Mouse (Mus musculus): ENCODE measurements around the gene Dennd2c. TPM values are rescaled to one million over a fixed set of nuclear protein-coding genes. Genes with fewer than 3 reads are reported as not detected.
"Not testable (repeated sequence)": the region's sequence is repeated elsewhere in the genome, so short reads cannot be mapped to it uniquely, and the experiment has no call there.

The Dennd2c gene
- polyA plus RNA-seq, 1 experiment from 2014 or later: 2.6 TPM

DNA sequence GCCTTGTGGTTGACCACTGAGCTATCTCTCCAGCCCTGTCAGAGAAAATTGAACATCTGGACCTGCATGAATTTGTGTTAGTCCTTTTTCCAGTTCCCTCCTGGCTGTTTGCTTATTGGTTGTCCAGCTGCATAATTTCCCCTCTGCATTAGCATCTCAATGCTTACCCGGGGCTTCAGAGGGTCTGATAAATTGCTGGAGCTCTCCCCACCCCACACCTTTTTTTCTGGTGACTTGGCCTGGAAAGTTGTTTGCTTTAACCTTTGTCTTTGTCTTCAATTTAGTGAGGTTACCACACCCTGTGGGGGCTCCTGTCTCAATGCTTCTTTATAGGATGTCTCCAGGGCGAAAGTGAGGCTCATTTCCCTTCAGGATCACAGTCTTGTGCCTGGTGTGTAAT, 24.8 kb downstream of the Dennd2c start:
- Histone ChIP-seq H3K4me1 (replicated peaks) (peaks cover 21% of the 10 kb centered on the region), H3K4me2 (no peak overlapping the region), H3K9me3 (no peaks in the 10 kb centered on the region), H3K9ac (no peak overlapping the region), H3K27ac (replicated peaks) (no peak overlapping the region), H3K36me3 (no peaks in the 10 kb centered on the region), H3K4me3 (no peak overlapping the region), H3K27me3 (peaks cover 43% of the 10 kb centered on the region)
- 4% methylated on average over 2 of the region's 2 CpGs for WGBS
- no peak for ATAC-seq (ENCODE audit: low read depth)

DNA sequence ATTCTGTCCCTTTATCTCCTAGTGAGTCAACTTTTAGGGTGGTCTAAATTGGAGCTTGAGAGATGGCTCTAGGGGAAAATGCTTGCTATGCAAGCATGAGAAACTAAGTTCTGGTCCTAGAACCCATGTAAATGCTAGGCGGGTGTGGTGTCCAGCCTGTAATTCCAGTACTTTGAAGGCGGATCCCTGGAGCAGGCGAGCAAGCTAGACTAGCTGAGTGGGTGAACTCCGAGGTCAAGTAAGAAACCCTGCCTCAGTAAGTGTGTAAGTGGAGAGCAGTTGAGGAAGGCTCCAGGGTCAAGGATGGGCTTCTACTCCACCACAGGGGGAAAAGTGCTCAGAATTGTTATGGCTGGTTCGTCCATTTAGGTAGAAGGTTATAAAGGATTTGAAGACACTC, 25.3 kb downstream of the Dennd2c start:
- no peak overlapping the region for H3K4me3 ChIP-seq
- 56% methylated on average over 5 of the region's 5 CpGs for WGBS

DNA sequence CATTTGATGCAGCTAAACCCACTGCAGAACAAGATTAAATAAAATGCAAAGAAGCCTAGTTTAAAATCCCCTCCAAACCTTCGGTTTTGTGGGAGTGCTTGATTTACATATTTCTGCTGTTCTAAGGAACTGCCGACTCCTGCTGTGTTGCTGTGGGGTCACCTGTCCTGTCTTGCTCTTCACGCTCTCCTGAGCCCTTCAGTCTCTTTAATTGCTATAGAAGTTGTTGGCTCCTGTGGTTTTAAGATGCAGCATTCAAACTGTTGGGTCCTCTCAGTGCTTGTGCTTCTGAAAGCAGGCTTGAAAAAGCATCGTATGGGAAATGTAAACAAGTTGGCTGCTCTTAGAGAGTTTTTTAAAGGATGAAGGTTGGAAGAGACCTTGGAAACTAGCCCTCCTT, 25.8 kb downstream of the Dennd2c start:
- H3K4me2 ChIP-seq: no peak overlapping the region
- no peak overlapping the region for H3K9ac ChIP-seq
- WGBS: 37% methylated on average over 4 of the region's 4 CpGs
- peaks cover 21% of the 10 kb centered on the region for H3K4me1 ChIP-seq (replicated peaks)
- no peaks in the 10 kb centered on the region for H3K36me3 ChIP-seq
- H3K9me3 ChIP-seq: no peaks in the 10 kb centered on the region
- no peak for ATAC-seq (ENCODE audit: low read depth)
- no peak overlapping the region for H3K27ac ChIP-seq (replicated peaks)
- H3K27me3 ChIP-seq: peaks cover 46% of the 10 kb centered on the region
- no peak overlapping the region for H3K4me3 ChIP-seq

More for the DNA sequence above, 25.3 kb downstream of the Dennd2c start:
- ATAC-seq (ENCODE audit: low read depth): no peak
- Histone ChIP-seq H3K4me1 (replicated peaks) (peaks cover 21% of the 10 kb centered on the region), H3K27ac (replicated peaks) (no peak overlapping the region), H3K9me3 (no peaks in the 10 kb centered on the region), H3K27me3 (peaks cover 43% of the 10 kb centered on the region), H3K4me2 (no peak overlapping the region), H3K36me3 (no peaks in the 10 kb centered on the region), H3K9ac (no peak overlapping the region)

DNA sequence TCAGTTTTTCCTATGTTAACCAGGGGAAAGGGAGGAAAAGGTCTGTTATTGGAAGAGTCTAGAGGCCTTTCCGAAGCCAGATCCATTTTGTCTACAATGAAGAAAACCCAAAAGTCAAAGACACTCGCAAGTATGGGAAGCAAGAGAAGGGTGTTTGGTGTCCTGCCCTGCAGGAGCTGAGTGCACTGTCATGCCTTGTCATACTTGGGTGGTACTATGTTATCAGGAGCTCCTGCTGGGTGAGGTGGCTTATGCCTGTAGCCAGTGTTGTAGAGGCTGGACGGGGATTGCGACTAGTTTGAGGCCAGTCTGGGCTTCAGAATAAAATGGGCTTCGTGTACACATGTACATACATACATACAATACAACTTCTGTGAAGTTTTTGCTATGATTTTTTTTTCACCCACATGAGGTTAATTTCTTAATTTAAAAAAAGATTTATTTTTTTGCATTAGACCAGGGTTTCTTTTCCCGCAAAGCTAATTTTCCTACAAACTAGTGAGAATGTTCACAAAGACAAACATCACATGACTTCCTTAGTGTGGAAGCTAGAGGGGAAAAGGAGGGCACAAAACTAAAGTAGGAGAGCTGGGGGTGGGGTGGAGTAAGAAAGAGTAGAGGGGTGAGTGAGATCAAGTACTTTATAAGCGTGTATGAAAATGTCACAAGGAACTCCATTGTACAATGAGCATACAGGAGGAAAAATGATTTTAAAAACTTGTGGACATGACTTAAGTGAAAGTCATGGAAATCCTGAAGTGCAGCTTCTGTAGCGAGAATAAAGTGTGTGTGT, 27.2 kb downstream of the Dennd2c start:
- Histone ChIP-seq H3K9ac (no peak overlapping the region), H3K4me2 (no peak overlapping the region), H3K36me3 (no peaks in the 10 kb centered on the region), H3K4me1 (replicated peaks) (peaks cover 21% of the 10 kb centered on the region), H3K9me3 (no peaks in the 10 kb centered on the region), H3K4me3 (no peak overlapping the region), H3K27ac (replicated peaks) (0 out of 2 replicates have a peak overlapping the region, but pooled peaks have one; percentile 46), H3K27me3 (peaks cover 41% of the 10 kb centered on the region)
- ATAC-seq (ENCODE audit: low read depth): no peak
- WGBS: 79% methylated on average over 8 of the region's 8 CpGs

DNA sequence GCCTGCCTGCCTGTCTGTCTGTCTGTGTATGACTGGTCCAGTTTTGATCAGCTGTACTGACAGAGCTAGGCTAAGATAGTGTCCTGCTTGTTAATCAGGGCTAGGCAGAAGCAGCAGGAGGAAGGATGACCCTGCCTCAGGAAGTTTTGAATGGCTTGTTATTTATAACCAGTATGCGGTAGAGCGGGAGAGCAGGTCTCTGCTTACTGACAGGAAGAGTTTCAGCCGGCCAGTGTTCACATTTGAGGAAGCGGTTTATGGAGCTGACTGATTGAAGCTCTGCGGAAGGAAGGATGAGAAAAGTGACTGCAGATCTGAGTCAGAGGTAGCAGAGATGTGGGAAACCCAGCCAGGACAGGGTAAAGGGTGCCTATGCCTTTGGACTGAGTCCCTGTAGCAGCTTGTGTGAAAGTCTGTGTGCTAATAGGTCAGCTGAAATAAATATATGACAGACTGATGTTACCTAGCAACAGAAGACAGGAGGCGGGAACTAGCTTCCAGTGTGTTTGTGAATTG, 27.9 kb downstream of the Dennd2c start:
- no peaks in the 10 kb centered on the region for H3K9me3 ChIP-seq
- H3K4me1 ChIP-seq (replicated peaks): peaks cover 21% of the 10 kb centered on the region
- H3K27ac ChIP-seq (replicated peaks): peak overlapping the region; percentile 46; the same call in 1 of the 2 replicates
- H3K4me3 ChIP-seq: no peak overlapping the region
- WGBS: 27% methylated on average over 6 of the region's 6 CpGs
- H3K4me2 ChIP-seq: peak overlapping the region; percentile 13; the same call in 1 of the 2 replicates
- H3K27me3 ChIP-seq: peaks cover 36% of the 10 kb centered on the region
- no peaks in the 10 kb centered on the region for H3K36me3 ChIP-seq
- no peak overlapping the region for H3K9ac ChIP-seq
- ATAC-seq (ENCODE audit: low read depth): peak; percentile 75; the same call in 1 of the 2 replicates

DNA sequence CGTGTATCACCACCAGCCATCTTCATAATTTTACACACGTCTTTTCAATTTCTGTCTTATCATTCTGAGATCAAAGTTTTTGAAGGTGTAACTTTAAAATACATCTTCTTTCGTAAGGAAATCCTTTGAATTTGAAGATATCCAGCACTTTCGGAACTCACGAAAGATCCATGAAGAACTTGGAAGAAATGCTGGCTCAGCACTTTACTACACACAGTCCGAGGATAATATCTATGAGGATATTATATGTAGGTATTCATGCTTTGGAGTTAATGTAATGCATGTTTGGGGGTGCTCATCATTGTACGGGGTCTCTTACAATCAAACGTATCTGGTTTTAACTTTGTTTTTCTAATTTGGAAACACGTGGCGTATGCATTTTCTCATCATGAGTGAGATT, 30.7 kb downstream of the Dennd2c start:
- no peaks in the 10 kb centered on the region for H3K36me3 ChIP-seq
- peaks cover 33% of the 10 kb centered on the region for H3K27me3 ChIP-seq
- no peak overlapping the region for H3K4me3 ChIP-seq
- no peak overlapping the region for H3K4me2 ChIP-seq
- H3K9ac ChIP-seq: no peak overlapping the region
- H3K9me3 ChIP-seq: no peaks in the 10 kb centered on the region
- 92% methylated on average over 10 of the region's 10 CpGs for WGBS
- ATAC-seq (ENCODE audit: low read depth): no peak
- peaks cover 10% of the 10 kb centered on the region for H3K4me1 ChIP-seq (replicated peaks)
- H3K27ac ChIP-seq (replicated peaks): no peak overlapping the region

DNA sequence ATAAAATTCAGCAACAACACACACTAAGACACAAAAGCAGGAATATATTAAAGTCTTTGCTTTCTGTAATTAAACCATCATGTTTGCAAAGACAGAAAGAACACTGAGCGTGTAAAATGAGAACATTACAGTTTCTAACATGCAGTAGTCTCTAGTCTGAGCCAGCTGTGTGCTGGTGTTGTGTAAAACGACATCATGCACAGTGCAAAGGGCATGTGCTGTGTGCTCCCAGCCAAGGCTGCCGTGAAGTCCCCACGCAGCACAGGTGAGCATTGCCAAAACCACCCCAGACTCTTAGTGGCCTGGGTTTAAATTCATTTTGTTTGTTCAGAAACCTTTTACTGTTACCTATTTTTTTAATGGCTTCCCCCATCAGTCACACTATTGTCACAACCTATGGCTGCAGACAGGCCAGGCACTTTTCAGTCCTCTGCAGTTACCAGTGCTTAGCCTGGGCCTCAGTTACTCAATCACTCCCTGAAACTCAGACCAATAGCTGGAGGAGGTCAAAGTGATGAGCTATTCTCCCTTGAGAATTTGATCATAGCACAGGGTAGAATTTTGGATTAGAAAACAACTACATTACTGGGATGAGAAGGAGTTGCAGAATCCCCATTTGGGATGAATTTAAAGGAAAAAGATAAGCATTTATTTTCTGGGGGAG, 34.1 kb downstream of the Dennd2c start:
- 83% methylated on average over 4 of the region's 4 CpGs for WGBS
- no peak for ATAC-seq (ENCODE audit: low read depth)
- H3K4me3 ChIP-seq: no peak overlapping the region
- H3K4me1 ChIP-seq (replicated peaks): no peaks in the 10 kb centered on the region
- no peak overlapping the region for H3K4me2 ChIP-seq
- H3K9me3 ChIP-seq: no peaks in the 10 kb centered on the region
- no peak overlapping the region for H3K9ac ChIP-seq
- no peaks in the 10 kb centered on the region for H3K36me3 ChIP-seq
- H3K27me3 ChIP-seq: peaks cover 6% of the 10 kb centered on the region; the same call in 1 of the 2 replicates
- no peak overlapping the region for H3K27ac ChIP-seq (replicated peaks)

DNA sequence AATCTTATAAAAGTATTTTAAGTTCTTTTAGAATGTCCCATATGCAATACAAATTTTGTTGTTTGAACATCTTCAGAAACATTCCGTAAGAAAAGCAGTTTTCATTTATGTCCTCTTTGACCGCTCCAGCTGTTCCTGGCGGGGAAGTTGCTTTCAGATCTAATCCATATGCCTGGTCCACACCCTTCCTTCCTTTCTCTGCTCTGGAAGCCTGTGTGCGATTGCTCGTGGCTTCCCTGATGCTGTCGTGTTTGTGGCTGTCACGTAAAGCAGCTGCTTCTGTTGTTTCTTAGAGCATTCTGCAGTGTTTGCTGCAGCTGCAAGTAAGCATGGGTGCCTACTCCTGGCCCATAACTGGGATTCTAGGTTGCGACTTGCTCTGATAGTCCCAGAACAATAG, 36.6 kb downstream of the Dennd2c start:
- WGBS: 76% methylated on average over 8 of the region's 8 CpGs
- Histone ChIP-seq H3K9me3 (no peaks in the 10 kb centered on the region), H3K36me3 (no peaks in the 10 kb centered on the region), H3K27ac (replicated peaks) (no peak overlapping the region), H3K4me3 (no peak overlapping the region), H3K9ac (no peak overlapping the region), H3K27me3 (no peaks in the 10 kb centered on the region), H3K4me1 (replicated peaks) (no peaks in the 10 kb centered on the region), H3K4me2 (no peak overlapping the region)
- ATAC-seq (ENCODE audit: low read depth): no peak

DNA sequence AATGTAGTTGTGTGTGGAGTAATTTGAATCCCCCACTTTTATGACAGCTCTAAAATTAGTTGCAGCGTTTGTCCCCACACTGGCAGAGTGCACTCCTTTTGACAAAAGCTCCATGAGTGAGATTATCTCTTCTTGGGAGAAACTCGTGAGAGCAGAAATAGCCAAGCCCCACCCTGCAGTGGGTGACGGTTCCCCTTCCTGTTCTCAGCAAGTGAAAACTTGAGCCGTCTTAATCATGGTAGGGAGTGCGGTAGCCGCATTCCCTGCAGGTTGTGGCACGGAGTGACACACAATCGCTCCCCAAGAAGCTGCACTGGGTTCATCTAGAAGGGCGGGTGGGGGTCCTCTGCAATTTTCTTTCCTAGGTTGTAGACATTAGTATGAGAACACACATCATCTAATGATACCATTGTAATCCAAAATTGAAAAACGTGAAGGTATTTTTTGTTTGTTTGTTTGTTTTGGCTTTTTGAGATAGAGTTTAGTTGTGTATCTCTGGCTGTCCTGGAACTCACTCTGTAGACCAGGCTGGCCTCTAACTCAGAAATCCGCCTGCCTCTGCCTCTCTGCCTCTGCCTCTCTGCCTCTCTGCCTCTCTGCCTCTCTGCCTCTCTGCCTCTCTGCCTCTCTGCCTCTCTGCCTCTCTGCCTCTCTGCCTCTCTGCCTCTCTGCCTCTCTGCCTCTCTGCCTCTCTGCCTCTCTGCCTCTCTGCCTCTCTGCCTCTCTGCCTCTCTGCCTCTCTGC, 37.9 kb downstream of the Dennd2c start:
- not testable (repeated sequence) for H3K4me2 ChIP-seq; H3K4me3 ChIP-seq; H3K27ac ChIP-seq (replicated peaks); H3K27me3 ChIP-seq; H3K4me1 ChIP-seq (replicated peaks); ATAC-seq (ENCODE audit: low read depth); H3K36me3 ChIP-seq; H3K9ac ChIP-seq; H3K9me3 ChIP-seq
- WGBS: 66% methylated on average over 11 of the region's 11 CpGs

DNA sequence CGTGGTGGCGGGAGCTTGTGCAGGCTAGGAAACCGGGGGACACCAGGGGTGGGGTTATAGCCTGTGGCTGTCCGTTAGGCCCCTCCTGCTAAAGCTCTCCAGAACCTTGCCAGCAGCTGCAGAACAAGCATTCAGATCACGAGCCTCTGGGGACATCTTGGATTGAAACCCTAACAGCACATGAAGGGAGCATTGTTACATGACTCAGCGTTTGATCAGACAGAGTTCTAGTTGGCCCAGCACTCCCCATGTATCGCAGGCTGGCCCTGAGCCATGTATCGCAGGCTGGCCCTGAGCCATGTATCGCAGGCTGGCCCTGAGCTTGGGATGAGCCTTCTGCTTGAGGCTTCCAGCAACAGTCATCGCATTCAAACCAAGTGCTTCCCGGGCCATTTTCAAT, 38.9 kb downstream of the Dennd2c start:
- Histone ChIP-seq H3K4me1 (replicated peaks) (peaks cover 1% of the 10 kb centered on the region), H3K27me3 (no peaks in the 10 kb centered on the region), H3K4me2 (no peak overlapping the region), H3K27ac (replicated peaks) (no peak overlapping the region), H3K9ac (no peak overlapping the region), H3K4me3 (no peak overlapping the region), H3K36me3 (no peaks in the 10 kb centered on the region), H3K9me3 (no peaks in the 10 kb centered on the region)
- ATAC-seq (ENCODE audit: low read depth): no peak
- WGBS: 91% methylated on average over 11 of the region's 11 CpGs

DNA sequence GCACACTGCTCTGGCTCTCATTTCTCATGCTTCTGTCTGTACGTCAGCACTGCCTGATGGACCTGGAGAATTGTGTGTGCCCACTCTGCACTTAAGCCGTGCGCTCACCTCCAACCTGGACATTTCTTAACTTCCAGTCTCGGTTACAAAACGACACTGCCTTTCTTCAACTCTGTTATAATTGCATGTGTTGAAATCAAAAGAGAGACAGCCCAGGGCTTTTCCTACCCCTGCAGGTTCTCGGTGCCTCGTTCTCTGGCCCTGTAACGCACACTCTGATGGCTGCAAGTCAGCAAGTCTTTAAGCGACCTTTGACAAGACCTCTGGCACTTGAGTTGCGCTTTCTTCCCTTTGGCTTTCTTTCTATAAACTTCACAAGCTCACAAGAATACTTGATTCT, 40.0 kb downstream of the Dennd2c start:
- 87% methylated on average over 10 of the region's 10 CpGs for WGBS
- Histone ChIP-seq H3K27me3 (no peaks in the 10 kb centered on the region), H3K9me3 (no peaks in the 10 kb centered on the region), H3K4me3 (no peak overlapping the region), H3K36me3 (no peaks in the 10 kb centered on the region), H3K4me2 (no peak overlapping the region), H3K27ac (replicated peaks) (no peak overlapping the region), H3K9ac (no peak overlapping the region), H3K4me1 (replicated peaks) (peaks cover 5% of the 10 kb centered on the region)
- ATAC-seq (ENCODE audit: low read depth): no peak

DNA sequence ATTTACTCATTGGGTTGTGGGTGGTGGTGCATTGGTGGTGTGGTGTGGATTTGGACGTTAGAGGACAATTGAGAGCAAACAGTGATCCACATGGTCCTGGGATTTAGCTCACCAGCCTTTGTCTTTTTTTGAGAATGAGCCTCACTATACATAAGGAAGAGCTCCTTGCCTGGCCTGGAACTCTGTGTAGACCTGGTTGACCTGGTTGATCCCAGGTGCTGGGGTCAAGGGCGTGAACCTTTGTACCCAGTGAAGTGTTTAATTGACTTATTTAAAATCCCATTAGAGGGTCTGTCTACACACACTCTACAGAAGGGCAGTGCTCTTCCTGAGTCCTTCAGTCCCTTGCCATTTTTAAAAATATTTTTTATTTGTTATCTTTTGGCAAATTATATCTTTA, 42.9 kb downstream of the Dennd2c start:
- H3K36me3 ChIP-seq: no peaks in the 10 kb centered on the region
- H3K9me3 ChIP-seq: no peaks in the 10 kb centered on the region
- H3K27ac ChIP-seq (replicated peaks): no peak overlapping the region
- H3K4me3 ChIP-seq: no peak overlapping the region
- H3K9ac ChIP-seq: no peak overlapping the region
- ATAC-seq (ENCODE audit: low read depth): no peak
- H3K4me1 ChIP-seq (replicated peaks): peaks cover 5% of the 10 kb centered on the region
- no peak overlapping the region for H3K4me2 ChIP-seq
- H3K27me3 ChIP-seq: no peaks in the 10 kb centered on the region
- 82% methylated on average over 2 of the region's 2 CpGs for WGBS
